Mouse (Mus musculus): ENCODE data around the gene Lmnb2. TPM values are rescaled to one million over a fixed set of nuclear protein-coding genes. Genes with fewer than 3 reads are reported as not detected.
A peak's percentile ranks its signal among the peaks of the same experiment; 100 is the strongest.

The Lmnb2 gene
- polyA plus RNA-seq (2015; fragmentation: Nextera tagmentation; extraction: Ambion mirVana), result 46.9 and 48.9 TPM in 2 replicates

GRCm38 (mm10) chr10:80917779-80918434 lies at the start of gene Lmnb2:
Gene Lmnb2 (minus strand): TSS chr10:80918245.
- Histone ChIP-seq H3K4me3 (peak within 1 kb of the TSS; percentile 96), H3K4me1 (peaks cover 28% of the 10 kb centered on the region), H3K9ac (peak within 1 kb of the TSS; percentile 89), H3K4me2 (peak within 1 kb of the TSS; percentile 98), H3K27me3 (replicated peaks) (no peaks in the 10 kb centered on the region), H3K36me3 (replicated peaks) (no peaks in the 10 kb centered on the region), H3K27ac (peak within 1 kb of the TSS; percentile 84), H3K9me3 (no peaks in the 10 kb centered on the region)
- ATAC-seq (replicated peaks), result peak; percentile 86
- WGBS, result under 1% methylated on average over 61 of the region's 61 CpGs

DNA sequence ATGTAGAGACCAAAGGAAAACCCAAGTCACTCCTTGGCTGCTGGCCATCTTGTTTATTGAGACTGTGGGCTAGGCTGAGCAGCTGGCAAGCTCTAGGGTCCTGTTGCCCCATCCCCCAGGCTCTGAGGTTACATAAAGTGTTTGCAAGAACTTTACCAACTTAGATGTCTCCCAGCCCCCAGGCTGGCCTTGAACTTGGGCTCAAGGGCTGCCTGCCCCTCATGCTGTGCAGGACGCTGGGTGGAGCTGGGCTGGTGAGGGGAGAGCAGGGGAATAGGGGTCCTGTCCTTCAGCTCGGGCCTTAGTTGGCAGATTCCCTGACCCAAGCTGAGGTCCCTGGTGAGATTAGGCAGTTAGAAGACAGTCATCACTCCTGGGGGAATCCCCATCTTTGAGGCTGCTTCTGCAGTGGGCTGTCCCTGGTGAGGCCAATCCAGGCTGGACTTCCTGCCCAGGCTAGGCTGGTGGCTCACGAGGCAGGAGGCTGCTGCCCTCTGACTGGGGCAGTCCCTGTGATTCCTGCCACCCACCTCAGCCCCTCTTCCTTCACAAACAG lies 49.1 kb upstream of the Lmnb2 start:
- H3K36me3 ChIP-seq (replicated peaks), result no peaks in the 10 kb centered on the region
- no peak overlapping the region for H3K9ac ChIP-seq
- no peaks in the 10 kb centered on the region for H3K4me1 ChIP-seq
- H3K27ac ChIP-seq, result no peak overlapping the region
- ATAC-seq (replicated peaks), result no peak
- H3K27me3 ChIP-seq (replicated peaks), result no peaks in the 10 kb centered on the region
- WGBS, result 59% methylated on average over 3 of the region's 3 CpGs
- no peaks in the 10 kb centered on the region for H3K9me3 ChIP-seq
- no peak overlapping the region for H3K4me2 ChIP-seq
- no peak overlapping the region for H3K4me3 ChIP-seq

GRCm38 (mm10) chr10:80966296-80966695 lies 48.3 kb upstream of the Lmnb2 start:
- Histone ChIP-seq H3K9me3 (no peaks in the 10 kb centered on the region), H3K4me2 (no peak overlapping the region), H3K27ac (no peak overlapping the region), H3K9ac (no peak overlapping the region), H3K36me3 (replicated peaks) (no peaks in the 10 kb centered on the region), H3K4me1 (no peaks in the 10 kb centered on the region), H3K27me3 (replicated peaks) (no peaks in the 10 kb centered on the region), H3K4me3 (no peak overlapping the region)
- 62% methylated on average over 12 of the region's 12 CpGs for WGBS
- no peak for ATAC-seq (replicated peaks)

DNA sequence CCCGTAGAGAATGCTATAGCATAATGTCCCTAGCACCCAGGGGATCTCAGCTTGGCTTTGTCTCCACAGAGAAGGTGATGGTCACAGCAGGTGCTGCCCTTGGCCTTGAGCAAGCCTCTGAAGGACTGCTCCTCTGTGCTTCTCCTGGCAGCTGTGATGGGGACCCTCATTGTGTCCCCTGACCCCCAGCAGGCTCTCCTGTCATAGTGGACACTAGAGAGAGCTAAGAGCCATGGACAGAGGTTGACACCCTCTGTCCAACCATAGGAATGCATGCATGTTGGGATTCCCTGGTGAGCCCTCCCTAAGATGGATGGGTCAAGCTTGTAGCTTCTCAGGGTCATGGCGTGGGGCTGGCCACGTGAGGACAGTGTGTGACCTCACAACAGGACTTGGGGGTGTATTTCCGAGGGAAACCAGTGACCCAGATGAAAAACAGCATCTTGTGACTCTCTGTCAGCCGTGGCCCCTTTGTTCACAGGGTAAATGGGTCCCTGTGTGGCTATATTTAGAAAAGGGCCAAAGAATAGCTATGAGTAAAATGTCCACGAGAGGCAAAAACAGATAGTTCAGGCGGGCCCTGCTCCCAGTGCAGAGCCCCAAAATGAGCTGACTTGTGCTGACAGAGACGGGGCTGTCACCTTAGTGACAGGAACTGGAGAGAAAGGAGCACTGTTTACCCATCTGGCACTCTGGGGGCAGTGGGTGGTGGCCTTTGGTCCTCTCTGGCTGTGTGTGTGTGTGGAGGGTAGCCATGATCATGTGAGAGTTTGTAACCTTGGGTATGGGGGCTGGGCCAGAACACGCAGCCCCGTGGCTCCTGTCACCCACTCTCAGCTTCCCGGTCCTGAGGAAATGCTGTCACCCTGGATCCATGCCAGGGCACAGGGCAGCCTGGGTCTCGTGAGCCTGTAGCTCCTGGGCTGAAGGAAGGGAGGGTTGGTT lies 45.3 kb upstream of the Lmnb2 start:
- no peak overlapping the region for H3K9ac ChIP-seq

GRCm38 (mm10) chr10:80962585-80962984 lies 44.5 kb upstream of the Lmnb2 start:
- Histone ChIP-seq H3K27ac (no peak overlapping the region), H3K9me3 (no peaks in the 10 kb centered on the region), H3K9ac (no peak overlapping the region), H3K4me2 (no peak overlapping the region), H3K27me3 (replicated peaks) (no peaks in the 10 kb centered on the region), H3K36me3 (replicated peaks) (no peaks in the 10 kb centered on the region), H3K4me1 (no peaks in the 10 kb centered on the region), H3K4me3 (no peak overlapping the region)
- WGBS, result 81% methylated on average over 5 of the region's 5 CpGs
- no peak for ATAC-seq (replicated peaks)

More for the DNA sequence above, 45.3 kb upstream of the Lmnb2 start:
- no peak overlapping the region for H3K4me3 ChIP-seq
- no peak overlapping the region for H3K27ac ChIP-seq
- H3K4me2 ChIP-seq, result no peak overlapping the region
- ATAC-seq (replicated peaks), result no peak
- no peaks in the 10 kb centered on the region for H3K36me3 ChIP-seq (replicated peaks)
- no peaks in the 10 kb centered on the region for H3K4me1 ChIP-seq
- no peaks in the 10 kb centered on the region for H3K9me3 ChIP-seq
- 61% methylated on average over 12 of the region's 12 CpGs for WGBS
- no peaks in the 10 kb centered on the region for H3K27me3 ChIP-seq (replicated peaks)

DNA sequence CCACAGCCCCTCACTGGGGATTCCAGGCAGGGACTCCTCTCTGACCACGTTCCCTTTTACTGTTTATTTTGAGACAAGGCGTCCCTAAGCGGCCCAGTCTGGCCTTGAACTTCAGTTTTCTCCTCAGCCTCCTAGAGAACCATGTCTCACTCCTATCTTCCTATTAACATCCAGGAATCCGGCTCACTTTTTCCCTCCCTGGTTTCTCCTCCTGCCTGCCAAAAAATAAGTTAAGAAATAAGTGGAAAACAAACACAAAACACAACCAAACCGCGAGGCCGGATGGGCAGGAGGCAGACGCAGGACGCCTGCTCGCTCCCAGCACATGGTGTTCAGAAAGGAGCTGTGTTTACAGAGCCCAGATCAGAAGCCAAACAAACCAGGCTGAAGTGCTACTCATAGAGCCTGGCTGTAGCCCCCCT lies 44.0 kb upstream of the Lmnb2 start:
- Histone ChIP-seq H3K27me3 (replicated peaks) (no peaks in the 10 kb centered on the region), H3K9ac (no peak overlapping the region), H3K4me1 (no peaks in the 10 kb centered on the region), H3K9me3 (no peaks in the 10 kb centered on the region), H3K36me3 (replicated peaks) (no peaks in the 10 kb centered on the region), H3K27ac (no peak overlapping the region), H3K4me2 (no peak overlapping the region), H3K4me3 (no peak overlapping the region)
- WGBS, result 49% methylated on average over 10 of the region's 10 CpGs
- ATAC-seq (replicated peaks), result no peak

DNA sequence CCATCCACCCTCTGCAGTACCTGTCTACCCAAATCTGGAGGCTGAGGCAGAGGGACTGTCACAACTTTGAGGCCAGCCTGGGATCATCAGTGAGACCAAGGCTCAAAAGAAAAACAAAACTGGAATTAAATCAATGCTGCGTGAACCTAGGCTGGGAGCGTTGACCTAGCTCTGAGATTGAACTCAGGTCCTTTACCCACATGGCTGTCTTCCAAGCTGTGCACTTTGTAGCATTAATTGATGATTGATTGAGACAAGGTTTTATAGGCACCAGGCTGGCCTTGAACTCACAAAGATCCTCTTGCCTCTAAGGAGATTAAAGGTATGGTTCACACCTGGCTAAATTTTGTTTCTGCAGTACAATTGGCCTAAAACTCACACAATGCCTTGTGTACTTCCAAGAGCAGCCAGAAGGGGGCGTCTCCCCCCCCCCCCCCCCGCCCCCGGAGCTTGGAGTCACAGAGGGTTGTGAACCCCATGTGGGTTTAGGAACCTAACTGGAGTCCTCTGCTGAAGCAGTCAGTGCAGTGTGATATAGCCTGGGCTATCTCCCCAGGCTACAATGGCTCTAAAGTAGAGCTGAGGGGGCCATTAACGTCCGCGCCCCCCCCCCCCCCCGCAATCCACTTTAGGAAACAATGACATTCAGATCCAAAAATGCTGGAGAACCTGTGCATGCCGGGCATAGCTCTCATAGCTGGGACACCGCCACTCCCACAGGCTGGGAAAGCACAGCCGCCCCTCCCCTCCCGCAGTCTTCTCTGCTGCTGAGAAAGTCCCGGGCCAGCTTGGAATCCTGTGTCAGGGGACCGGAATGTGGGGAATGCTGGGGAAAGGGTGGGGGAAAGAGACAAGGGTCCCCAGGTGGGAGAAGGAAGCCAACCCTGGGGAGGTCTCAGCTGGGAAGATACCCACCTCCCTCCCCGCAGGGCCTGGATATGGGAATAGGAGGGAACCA lies 42.8 kb upstream of the Lmnb2 start:
- 12% methylated on average over 15 of the region's 16 CpGs for WGBS
- Histone ChIP-seq H3K4me2 (no peak overlapping the region), H3K27ac (0 out of 2 replicates have a peak overlapping the region, but pooled peaks have one; percentile 40)

GRCm38 (mm10) chr10:80958979-80959637 lies 41.1 kb upstream of the Lmnb2 start:
- Histone ChIP-seq H3K4me1 (peaks cover 7% of the 10 kb centered on the region), H3K4me3 (no peak overlapping the region), H3K27me3 (replicated peaks) (no peaks in the 10 kb centered on the region), H3K27ac (no peak overlapping the region), H3K9ac (no peak overlapping the region), H3K4me2 (no peak overlapping the region), H3K9me3 (no peaks in the 10 kb centered on the region), H3K36me3 (replicated peaks) (no peaks in the 10 kb centered on the region)
- 92% methylated on average over 5 of the region's 5 CpGs for WGBS
- ATAC-seq (replicated peaks), result no peak

More for the DNA sequence above, 42.8 kb upstream of the Lmnb2 start:
- Histone ChIP-seq H3K9me3 (no peaks in the 10 kb centered on the region), H3K4me3 (no peak overlapping the region), H3K27me3 (replicated peaks) (no peaks in the 10 kb centered on the region), H3K4me1 (0 out of 2 replicates have a peak, but pooled peaks cover 1% of the 10 kb centered on the region), H3K36me3 (replicated peaks) (no peaks in the 10 kb centered on the region), H3K9ac (no peak overlapping the region)
- no peak for ATAC-seq (replicated peaks)

- Histone ChIP-seq H3K4me1 (peaks cover 7% of the 10 kb centered on the region), H3K27ac (no peak overlapping the region), H3K36me3 (replicated peaks) (no peaks in the 10 kb centered on the region), H3K9me3 (no peaks in the 10 kb centered on the region), H3K27me3 (replicated peaks) (no peaks in the 10 kb centered on the region), H3K9ac (no peak overlapping the region), H3K4me3 (no peak overlapping the region), H3K4me2 (no peak overlapping the region)
- ATAC-seq (replicated peaks), result no peak
- 70% methylated on average over 4 of the region's 4 CpGs for WGBS
These were observed 39.7 kb upstream of the Lmnb2 start for GRCm38 (mm10) chr10:80957791-80958190.

- Histone ChIP-seq H3K27me3 (replicated peaks) (no peaks in the 10 kb centered on the region), H3K36me3 (replicated peaks) (no peaks in the 10 kb centered on the region), H3K4me2 (no peak overlapping the region), H3K4me3 (no peak overlapping the region), H3K4me1 (peaks cover 7% of the 10 kb centered on the region), H3K9me3 (no peaks in the 10 kb centered on the region), H3K9ac (no peak overlapping the region), H3K27ac (no peak overlapping the region)
- WGBS, result 88% methylated on average over 6 of the region's 6 CpGs
- no peak for ATAC-seq (replicated peaks)
These were observed 38.9 kb upstream of the Lmnb2 start for GRCm38 (mm10) chr10:80956901-80957300.

GRCm38 (mm10) chr10:80956385-80956784 lies 38.3 kb upstream of the Lmnb2 start:
- Histone ChIP-seq H3K36me3 (replicated peaks) (no peaks in the 10 kb centered on the region), H3K27ac (no peak overlapping the region), H3K4me1 (peaks cover 7% of the 10 kb centered on the region), H3K9ac (no peak overlapping the region), H3K27me3 (replicated peaks) (no peaks in the 10 kb centered on the region), H3K9me3 (no peaks in the 10 kb centered on the region), H3K4me3 (no peak overlapping the region), H3K4me2 (no peak overlapping the region)
- 96% methylated on average over 8 of the region's 8 CpGs for WGBS
- no peak for ATAC-seq (replicated peaks)

Data from midbrain, embryonic 15.5 days (tissue).